Mouse (Mus musculus): ENCODE measurements around the gene H2al1g.

- no peak for TF ChIP-seq CTCF (IDR thresholded peaks at IDR 0.05; ENCODE audit: borderline replicate concordance, control insufficient read depth, extremely low read depth, insufficient read depth, low read length, poor library complexity)
- no peak for TF ChIP-seq POLR2A (IDR thresholded peaks at IDR 0.05; ENCODE audit: control insufficient read depth, extremely low read depth, insufficient read depth, low read length, poor library complexity)
Observed at GRCm38 (mm10) chrX:11365151-11365550, 47.1 kb downstream of the H2al1g start.

All from thymus, adult 2 months (tissue).